In genomic region chr7:64569676-64570075, GRCm38 (mm10) we compare ENCODE assay signal across 14 mouse cellular contexts.
A peak's percentile ranks its signal among the peaks of the same experiment; 100 is the strongest.
DNase-seq lines count a peak whose midpoint lies in the region; ATAC-seq and TF ChIP-seq lines count a peak whose summit lies in the region.
"Had no signal": no experiment of that assay in that cellular context is flagged by ENCODE, and none has a peak within 500 bp of the region (broad histone marks: within the 10 kb centered on the region; RNA-seq: fewer than 3 reads in every experiment).

No protein-coding gene starts in this region.

- TF ChIP-seq EP300 in stomach, postnatal 0 days (optimal IDR thresholded peaks at IDR 0.05) = no peak

- no peak overlapping the region for H3K9ac ChIP-seq in stomach, embryonic 14.5 days (replicated peaks; ENCODE audit: low read depth, low read length)
- H3K9ac ChIP-seq in stomach, postnatal 0 days (ENCODE audit: low read length) = no peak overlapping the region
- H3K9ac ChIP-seq: neural tube, embryonic 15.5 days had no signal

- peak overlapping the region; percentile 57 for H3K27ac ChIP-seq in layer of hippocampus, adult 2 months
- H3K27ac ChIP-seq in stomach, embryonic 14.5 days (ENCODE audit: low read length) = no peak overlapping the region
- no peak overlapping the region for H3K27ac ChIP-seq in stomach, postnatal 0 days (replicated peaks)
- H3K27ac ChIP-seq in midbrain, embryonic 10.5 days (replicated peaks) = no peak overlapping the region
- H3K27ac ChIP-seq: heart, adult 2 months; hindbrain, postnatal 0 days; macrophage; neural tube, embryonic 15.5 days had no signal

- peak; percentile 18 for DNase-seq in embryo, embryonic 10.5 days (ENCODE audit: low spot score)
- no peak for DNase-seq in embryo, embryonic 11 days
- no peak for DNase-seq in layer of hippocampus, adult 2 months (ENCODE audit: low spot score in 2 of 2)
- DNase-seq in layer of hippocampus, adult 11-12 months (ENCODE audit: low spot score) = no peak
- no peak for DNase-seq in stomach, postnatal 0 days (ENCODE audit: low spot score)
- peak; percentile 51 for DNase-seq in retina, postnatal 1 day
- no peak for DNase-seq in midbrain, embryonic 10.5 days (ENCODE audit: low spot score)
- DNase-seq: cerebellum, adult 9-10 months; heart, adult 2 months; thymus, postnatal 4 days had no signal

- WGBS in stomach, embryonic 14.5 days = 42% methylated on average over 7 of the region's 7 CpGs
- 37% methylated on average over 7 of the region's 7 CpGs for WGBS in stomach, postnatal 0 days
- WGBS in midbrain, embryonic 10.5 days = 57% methylated on average over 7 of the region's 7 CpGs

- H3K36me3 ChIP-seq in stomach, embryonic 14.5 days (ENCODE audit: control insufficient read depth, insufficient read depth, low read length) = no peaks in the 10 kb centered on the region
- H3K36me3 ChIP-seq in stomach, postnatal 0 days (ENCODE audit: control insufficient read depth, insufficient read depth, low read length) = no peaks in the 10 kb centered on the region
- 0 out of 2 replicates have a peak, but pooled peaks cover 4% of the 10 kb centered on the region for H3K36me3 ChIP-seq in midbrain, embryonic 10.5 days
- H3K36me3 ChIP-seq: neural tube, embryonic 15.5 days had no signal

- no peaks in the 10 kb centered on the region for H3K4me1 ChIP-seq in stomach, embryonic 14.5 days (ENCODE audit: control insufficient read depth, insufficient read depth, low read length)
- H3K4me1 ChIP-seq in stomach, postnatal 0 days (replicated peaks; ENCODE audit: control insufficient read depth, insufficient read depth) = no peaks in the 10 kb centered on the region
- H3K4me1 ChIP-seq in midbrain, embryonic 10.5 days = peaks cover 21% of the 10 kb centered on the region

- no peak overlapping the region for H3K4me2 ChIP-seq in stomach, embryonic 14.5 days (replicated peaks; ENCODE audit: low read depth, low read length)
- H3K4me2 ChIP-seq in stomach, postnatal 0 days (replicated peaks; ENCODE audit: low read depth) = no peak overlapping the region
- H3K4me2 ChIP-seq: neural tube, embryonic 15.5 days had no signal

- no peaks in the 10 kb centered on the region for H3K27me3 ChIP-seq in stomach, embryonic 14.5 days (ENCODE audit: control insufficient read depth, insufficient read depth, low read length)
- no peaks in the 10 kb centered on the region for H3K27me3 ChIP-seq in stomach, postnatal 0 days (ENCODE audit: control insufficient read depth, insufficient read depth, low read length)
- H3K27me3 ChIP-seq in midbrain, embryonic 10.5 days (ENCODE audit: low read depth, poor library complexity, severe bottlenecking) = no peaks in the 10 kb centered on the region
- H3K27me3 ChIP-seq: neural tube, embryonic 15.5 days had no signal

- no peaks in the 10 kb centered on the region for H3K9me3 ChIP-seq in stomach, embryonic 14.5 days (ENCODE audit: control insufficient read depth, low read depth, low read length)
- no peaks in the 10 kb centered on the region for H3K9me3 ChIP-seq in stomach, postnatal 0 days (ENCODE audit: control insufficient read depth, low read length)
- H3K9me3 ChIP-seq in midbrain, embryonic 10.5 days (replicated peaks) = no peaks in the 10 kb centered on the region
- H3K9me3 ChIP-seq: neural tube, embryonic 15.5 days had no signal

- TF ChIP-seq CTCF in layer of hippocampus, adult 2 months (conservative IDR thresholded peaks at IDR 0.05) = no peak
- TF ChIP-seq CTCF in stomach, postnatal 0 days (IDR thresholded peaks at IDR 0.05; ENCODE audit: low read depth) = no peak

- H3K4me3 ChIP-seq in layer of hippocampus, adult 2 months = no peak overlapping the region
- no peak overlapping the region for H3K4me3 ChIP-seq in stomach, embryonic 14.5 days (ENCODE audit: low read depth, low read length)
- no peak overlapping the region for H3K4me3 ChIP-seq in stomach, postnatal 0 days (ENCODE audit: low read depth, low read length)
- no peak overlapping the region for H3K4me3 ChIP-seq in midbrain, embryonic 10.5 days
- H3K4me3 ChIP-seq: heart, adult 2 months; neural tube, embryonic 15.5 days had no signal

- ATAC-seq in stomach, embryonic 14.5 days (ENCODE audit: insufficient number of reproducible peaks, insufficient read depth, low FRiP score, low read depth) = peak; percentile 57; the same call in 1 of the 2 replicates
- ATAC-seq in stomach, postnatal 0 days (ENCODE audit: low FRiP score, low TSS enrichment) = no peak
- ATAC-seq: hindbrain, postnatal 0 days had no signal

Comparison
In these comparisons a context has a peak if more than half of its experiments do, and no peak if none do; other contexts are left out.
1. DNase-seq: peak in embryo, embryonic 10.5 days (single experiment) and retina, postnatal 1 day (single experiment); none in embryo, embryonic 11 days (single experiment), layer of hippocampus, adult 2 months (0 of 2), layer of hippocampus, adult 11-12 months (single experiment), stomach, postnatal 0 days (single experiment) and midbrain, embryonic 10.5 days (single experiment).